Mouse (Mus musculus) forebrain, embryonic 11.5 days (tissue): ENCODE results near the gene Zfp213. TPM values are rescaled to one million over a fixed set of nuclear protein-coding genes. Genes with fewer than 3 reads are reported as not detected.

Experiments used
- ATAC-seq: fragments of 200-750 bp; cut with Nextera tagmentation; replicated peaks from 2 replicates; pipeline ENCODE4 v1.8.0; 2017; ENCODE audit warnings: moderate TSS enrichment; ENCODE audit not compliant: low FRiP score
- DNase-seq: peaks from one replicate; pipeline ENCODE4 v3.0.0-alpha.2; 2017; ENCODE audit warnings: low spot score
- H3K27ac ChIP-seq: fragments of 300-500 bp; sonication (generic); 2 replicates; pipeline ENCODE4 v1.5.1; 2014; ENCODE audit warnings: low read depth, low read length
- H3K27me3 ChIP-seq: fragments of 300-500 bp; sonication (generic); 2 replicates; pipeline ENCODE4 v1.6.1; 2014; ENCODE audit warnings: mild to moderate bottlenecking, low read length, mixed read lengths; ENCODE audit not compliant: control insufficient read depth, insufficient read depth
- H3K36me3 ChIP-seq: fragments of 300-500 bp; sonication (generic); 2 replicates; pipeline ENCODE4 v1.6.1; 2014; ENCODE audit warnings: mild to moderate bottlenecking, low read length, moderate library complexity, mixed read lengths; ENCODE audit not compliant: control insufficient read depth, insufficient read depth
- H3K4me1 ChIP-seq: fragments of 300-500 bp; sonication (generic); replicated peaks from 2 replicates; pipeline ENCODE4 v1.6.1; 2014; ENCODE audit warnings: low read length, mixed read lengths; ENCODE audit not compliant: control insufficient read depth, insufficient read depth
- H3K4me2 ChIP-seq: fragments of 300-500 bp; sonication (generic); 2 replicates; pipeline ENCODE4 v1.6.1; 2014; ENCODE audit warnings: low read depth, mild to moderate bottlenecking, low read length, moderate library complexity, mixed read lengths; ENCODE audit not compliant: severe bottlenecking
- H3K4me3 ChIP-seq: fragments of 300-500 bp; sonication (generic); 2 replicates; pipeline ENCODE4 v1.5.1; 2014; ENCODE audit warnings: low read depth, low read length
- H3K9ac ChIP-seq: fragments of 300-500 bp; sonication (generic); 2 replicates; pipeline ENCODE4 v1.6.1; 2014; ENCODE audit warnings: low read length
- H3K9me3 ChIP-seq: fragments of 300-500 bp; sonication (generic); 2 replicates; pipeline ENCODE4 v1.6.1; 2016; ENCODE audit warnings: low read length, mixed read lengths; ENCODE audit not compliant: control insufficient read depth
- WGBS: fragments of 180-500 bp; shearing (Covaris S2); extraction: QIAGEN DNeasy Blood & Tissue Kit; methylation state at CpG from one replicate; pipeline ENCODE4 v1.1.7; 2014; 5-methylcytosine and 5-hydroxymethylcytosine counted together
- polyA plus RNA-seq: library from polyadenylated mRNA; unstranded; fragments of >200 nt; fragmentation: Nextera tagmentation; extraction: Ambion mirVana; gene quantifications from 2 replicates; pipeline ENCODE4 v1.2.1, GENCODE M21; 2014

Gene Zfp213
- polyA plus RNA-seq, 1 experiment from 2014 or later = 29.9 TPM

DNA sequence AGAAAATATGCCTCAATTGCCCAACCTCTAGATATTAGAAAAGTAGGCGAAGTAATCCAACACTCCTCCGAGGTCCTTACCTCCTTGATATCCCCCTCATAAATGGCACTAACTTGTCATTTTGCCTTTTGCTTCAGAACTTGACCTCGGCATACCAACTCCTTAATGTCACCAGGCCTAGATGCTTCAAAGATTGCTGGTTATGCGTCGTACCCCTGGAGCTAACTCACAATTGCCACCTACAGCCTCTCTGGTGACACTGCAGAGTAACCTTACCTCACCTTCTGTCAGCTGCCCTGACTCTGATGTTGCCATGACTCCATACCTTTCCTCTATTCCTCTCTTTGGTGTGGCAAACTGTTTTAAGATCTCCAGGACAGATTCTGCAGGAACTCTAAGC, 2.7 kb upstream of the Zfp213 start:
- Histone ChIP-seq H3K4me2 (no peak overlapping the region), H3K4me3 (no peak overlapping the region), H3K27ac (no peak overlapping the region), H3K9me3 (no peaks in the 10 kb centered on the region), H3K36me3 (no peaks in the 10 kb centered on the region), H3K9ac (no peak overlapping the region), H3K4me1 (no peaks in the 10 kb centered on the region; the same call in 1 of the 2 replicates), H3K27me3 (no peaks in the 10 kb centered on the region)
- WGBS = 61% methylated on average over 5 of the region's 5 CpGs
- no peak for ATAC-seq
- no peak for DNase-seq

GRCm38 (mm10) chr17:23564368-23564715, 304 bp upstream of the Zfp213 start:
- Histone ChIP-seq H3K9me3 (no peaks in the 10 kb centered on the region), H3K4me1 (no peaks in the 10 kb centered on the region; the same call in 1 of the 2 replicates)
- WGBS = under 1% methylated on average over 8 of the region's 8 CpGs

DNA sequence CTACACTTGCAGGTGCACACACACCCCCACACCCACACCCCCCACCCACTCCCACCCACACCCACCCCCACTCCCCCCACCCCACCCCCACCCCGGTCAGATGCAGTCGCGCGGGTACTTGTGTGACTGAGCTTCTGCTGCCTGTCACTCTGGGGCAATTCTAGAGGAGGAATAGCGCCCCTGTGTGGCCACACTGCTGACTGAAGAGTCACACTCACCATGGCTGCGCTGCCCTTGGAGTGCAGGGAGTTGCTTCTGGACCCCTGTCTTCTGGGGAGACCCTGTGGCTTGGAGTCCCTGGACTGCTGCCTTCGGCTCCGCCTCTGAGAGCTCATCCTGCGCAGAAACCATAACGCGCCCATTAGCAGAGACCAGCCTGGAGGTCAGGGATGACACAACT, 4.3 kb downstream of the Zfp213 start:
- DNase-seq = no peak
- H3K36me3 ChIP-seq = peaks cover 5% of the 10 kb centered on the region; the same call in 1 of the 2 replicates
- H3K27ac ChIP-seq = no peak overlapping the region

More at GRCm38 (mm10) chr17:23564368-23564715, 304 bp upstream of the Zfp213 start:
- Histone ChIP-seq H3K36me3 (no peaks in the 10 kb centered on the region), H3K27ac (peak overlapping the region; percentile 86), H3K9ac (peak overlapping the region; percentile 95), H3K4me2 (peak overlapping the region; percentile 81), H3K27me3 (no peaks in the 10 kb centered on the region), H3K4me3 (peak overlapping the region; percentile 77)
- no peak for DNase-seq
- peak; percentile 79 for ATAC-seq

DNA sequence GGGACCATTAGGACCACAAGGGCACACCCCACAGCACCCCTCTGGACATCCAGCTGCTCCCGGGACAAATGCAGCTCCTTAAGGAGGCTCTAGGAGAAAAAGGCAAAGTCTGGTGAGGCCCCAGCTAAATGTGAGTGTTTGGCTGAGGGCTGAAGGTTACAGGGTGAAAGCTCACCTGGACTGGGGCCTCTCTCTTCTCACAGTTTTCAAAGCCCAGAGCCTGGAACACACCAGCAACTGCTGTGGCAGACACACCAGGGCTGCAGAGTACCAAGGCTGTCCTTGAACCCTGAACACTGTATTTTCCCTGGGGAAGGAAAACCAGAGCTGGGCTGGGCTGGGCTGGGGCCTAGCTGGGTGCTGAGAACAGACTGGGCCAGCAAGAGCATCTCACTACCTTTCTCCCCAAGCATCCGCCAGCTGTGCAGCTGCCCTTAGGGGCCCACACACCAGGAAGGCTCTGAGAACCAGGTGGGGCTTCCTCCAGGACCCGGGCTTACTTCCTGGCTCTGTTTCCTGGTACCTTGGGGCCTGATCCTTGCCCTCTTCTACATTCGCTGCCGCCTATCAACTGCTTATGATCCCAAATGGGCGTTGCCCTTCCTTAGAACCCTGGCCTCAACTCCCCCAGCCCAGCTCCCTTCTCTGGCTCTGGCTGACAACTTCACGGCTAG, 8.7 kb downstream of the Zfp213 start:
- DNase-seq (no peak), ATAC-seq (no peak)
- H3K4me3 ChIP-seq = no peak overlapping the region
- H3K27me3 ChIP-seq = no peaks in the 10 kb centered on the region
- H3K27ac ChIP-seq = no peak overlapping the region
- no peak overlapping the region for H3K9ac ChIP-seq
- H3K4me2 ChIP-seq = no peak overlapping the region
- H3K9me3 ChIP-seq = no peaks in the 10 kb centered on the region
- WGBS = 90% methylated on average over 7 of the region's 7 CpGs
- H3K4me1 ChIP-seq = no peaks in the 10 kb centered on the region; the same call in 1 of the 2 replicates
- peaks cover 5% of the 10 kb centered on the region; the same call in 1 of the 2 replicates for H3K36me3 ChIP-seq

More for the DNA sequence above, 4.3 kb downstream of the Zfp213 start:
- no peak for ATAC-seq
- no peak overlapping the region for H3K9ac ChIP-seq
- 56% methylated on average over 11 of the region's 11 CpGs for WGBS
- H3K27me3 ChIP-seq = no peaks in the 10 kb centered on the region
- no peaks in the 10 kb centered on the region for H3K9me3 ChIP-seq
- no peaks in the 10 kb centered on the region; the same call in 1 of the 2 replicates for H3K4me1 ChIP-seq
- H3K4me3 ChIP-seq = no peak overlapping the region
- no peak overlapping the region for H3K4me2 ChIP-seq

DNA sequence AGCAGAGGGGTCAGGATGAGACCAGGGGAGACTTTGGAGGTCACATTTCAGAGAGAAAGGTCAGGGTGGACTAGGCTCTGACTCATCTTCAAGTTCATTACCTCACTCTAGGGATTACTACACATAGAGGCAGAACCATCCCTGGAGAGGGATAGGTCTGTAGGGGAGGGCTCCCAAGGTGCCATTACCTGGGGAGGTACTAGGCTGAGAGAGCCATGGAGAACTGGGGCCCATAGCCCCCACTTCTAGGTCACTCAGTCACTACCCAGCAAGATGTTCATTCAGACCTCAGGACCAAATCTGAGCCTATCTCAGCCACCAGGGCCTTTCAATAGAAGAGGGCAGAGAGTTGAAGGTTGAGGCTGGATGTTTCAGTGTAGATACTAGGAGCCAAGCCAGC, 9.7 kb downstream of the Zfp213 start:
- H3K36me3 ChIP-seq = peaks cover 5% of the 10 kb centered on the region; the same call in 1 of the 2 replicates
- H3K9ac ChIP-seq = no peak overlapping the region
- no peak overlapping the region for H3K27ac ChIP-seq
- no peaks in the 10 kb centered on the region for H3K27me3 ChIP-seq
- H3K4me3 ChIP-seq = no peak overlapping the region
- H3K9me3 ChIP-seq = no peaks in the 10 kb centered on the region
- no peak overlapping the region for H3K4me2 ChIP-seq
- no peak for ATAC-seq
- H3K4me1 ChIP-seq = no peaks in the 10 kb centered on the region; the same call in 1 of the 2 replicates
- DNase-seq = no peak

- Histone ChIP-seq H3K9me3 (no peaks in the 10 kb centered on the region), H3K4me3 (no peak overlapping the region), H3K36me3 (peaks cover 5% of the 10 kb centered on the region; the same call in 1 of the 2 replicates), H3K9ac (no peak overlapping the region), H3K27me3 (no peaks in the 10 kb centered on the region), H3K4me2 (no peak overlapping the region), H3K27ac (no peak overlapping the region), H3K4me1 (no peaks in the 10 kb centered on the region; the same call in 1 of the 2 replicates)
- ATAC-seq (no peak), DNase-seq (no peak)
- 67% methylated on average over 1 of the region's 1 CpGs for WGBS
Observed at GRCm38 (mm10) chr17:23553634-23554120, 10.4 kb downstream of the Zfp213 start.

- Histone ChIP-seq H3K27ac (no peak overlapping the region), H3K27me3 (no peaks in the 10 kb centered on the region), H3K4me1 (no peaks in the 10 kb centered on the region; the same call in 1 of the 2 replicates), H3K9ac (no peak overlapping the region), H3K4me2 (no peak overlapping the region), H3K36me3 (peaks cover 5% of the 10 kb centered on the region; the same call in 1 of the 2 replicates), H3K4me3 (no peak overlapping the region), H3K9me3 (no peaks in the 10 kb centered on the region)
- ATAC-seq = no peak
- 86% methylated on average over 8 of the region's 8 CpGs for WGBS
- DNase-seq = no peak
Observed at GRCm38 (mm10) chr17:23552896-23553633, 11.0 kb downstream of the Zfp213 start.

GRCm38 (mm10) chr17:23551963-23552362, 12.1 kb downstream of the Zfp213 start:
- no peak overlapping the region for H3K4me2 ChIP-seq
- peaks cover 2% of the 10 kb centered on the region; the same call in 1 of the 2 replicates for H3K36me3 ChIP-seq
- ATAC-seq (no peak), DNase-seq (no peak)
- no peaks in the 10 kb centered on the region; the same call in 1 of the 2 replicates for H3K4me1 ChIP-seq
- H3K27me3 ChIP-seq = no peaks in the 10 kb centered on the region
- 64% methylated on average over 5 of the region's 5 CpGs for WGBS
- H3K27ac ChIP-seq = no peak overlapping the region
- H3K4me3 ChIP-seq = no peak overlapping the region
- no peak overlapping the region for H3K9ac ChIP-seq
- no peaks in the 10 kb centered on the region for H3K9me3 ChIP-seq
